Mouse (Mus musculus) spleen, postnatal 10 days (tissue): ENCODE measurements around the gene Ryr2.

Source experiments
- DNase-seq, 2 experiments: peaks; one replicate each; pipeline ENCODE4 v3.0.0; 2021 to 2022; ENCODE audit warnings: low spot score in 2 of 2

Gene Ryr2

DNA sequence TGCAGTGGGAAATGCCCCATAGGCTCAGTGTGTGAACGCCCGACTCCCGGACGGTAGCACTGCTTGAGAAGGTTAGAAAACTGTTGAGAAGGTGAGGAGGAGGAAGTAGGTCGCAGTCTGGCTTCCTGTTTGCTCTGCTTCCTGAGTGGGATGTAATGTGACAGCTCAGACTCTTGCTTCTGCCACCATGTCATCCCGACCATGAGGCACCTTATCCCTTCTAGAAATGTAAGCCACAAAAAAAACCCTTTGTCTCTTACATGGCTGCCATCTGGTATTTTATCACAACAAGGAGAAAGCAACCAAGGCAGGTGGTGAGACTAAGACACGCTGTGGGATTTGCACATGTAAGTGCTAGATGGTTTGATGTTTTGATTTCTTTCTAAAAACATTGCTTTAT, 12.2 kb downstream of the Ryr2 start:
- no peak for DNase-seq

GRCm38 (mm10) chr13:12093146-12093545, 13.6 kb downstream of the Ryr2 start:
- DNase-seq: no peak

DNA sequence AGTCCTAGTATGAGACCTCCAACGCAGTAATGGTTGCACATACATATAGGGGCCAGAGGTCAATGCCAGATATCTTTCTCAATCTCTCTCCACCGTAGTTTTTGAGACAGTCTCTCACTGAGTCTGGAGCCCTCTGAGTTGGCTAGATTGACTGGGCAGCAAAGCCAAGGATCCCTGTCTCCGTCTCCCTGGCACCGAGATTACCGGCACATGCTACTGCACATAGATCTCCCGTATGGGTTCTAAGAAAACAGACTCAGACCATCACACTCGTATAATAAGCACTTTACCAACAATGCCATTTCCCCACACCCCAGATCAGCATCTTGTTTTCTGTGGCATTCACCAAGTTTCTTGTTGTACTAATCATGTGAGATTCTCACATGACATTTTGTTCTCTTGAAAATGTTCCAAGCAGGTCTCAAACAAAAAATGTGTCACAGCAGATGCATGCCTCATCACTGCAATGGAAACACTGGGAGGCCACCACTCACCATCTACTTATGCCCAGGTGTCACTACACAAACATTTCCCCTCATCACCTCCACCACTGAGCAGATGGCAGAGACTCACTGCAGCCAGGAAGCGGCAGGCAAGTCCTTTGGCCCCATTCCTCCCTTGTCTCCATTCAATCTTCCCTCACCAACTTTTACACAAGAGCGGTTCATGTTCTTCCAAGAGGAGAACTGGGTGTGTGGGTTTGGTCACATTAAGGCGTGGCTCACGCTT, 14.2 kb downstream of the Ryr2 start:
- DNase-seq: no peak

DNA sequence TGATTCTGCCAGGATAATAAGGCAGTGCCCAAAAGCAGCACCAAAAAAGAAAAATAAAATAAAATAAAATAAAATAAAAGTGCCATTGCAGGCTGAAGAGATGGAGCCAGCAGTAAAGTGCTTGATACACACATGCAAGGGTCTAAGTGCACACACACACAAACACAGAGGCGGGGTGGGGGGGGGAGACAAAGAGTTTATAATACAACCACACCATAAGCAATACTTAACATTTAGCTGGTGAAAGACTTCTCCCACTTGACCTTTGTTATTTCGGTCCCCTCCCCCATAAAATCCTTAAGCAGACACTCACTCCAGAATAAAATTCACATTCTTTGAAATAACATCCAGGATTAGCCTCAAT, 22.7 kb downstream of the Ryr2 start:
- DNase-seq: no peak

GRCm38 (mm10) chr13:12083443-12084111, 23.2 kb downstream of the Ryr2 start:
- no peak for DNase-seq

GRCm38 (mm10) chr13:12080590-12080989, 26.2 kb downstream of the Ryr2 start:
- no peak for DNase-seq

- DNase-seq: no peak
Measured at GRCm38 (mm10) chr13:12079536-12079935, 27.2 kb downstream of the Ryr2 start.

DNA sequence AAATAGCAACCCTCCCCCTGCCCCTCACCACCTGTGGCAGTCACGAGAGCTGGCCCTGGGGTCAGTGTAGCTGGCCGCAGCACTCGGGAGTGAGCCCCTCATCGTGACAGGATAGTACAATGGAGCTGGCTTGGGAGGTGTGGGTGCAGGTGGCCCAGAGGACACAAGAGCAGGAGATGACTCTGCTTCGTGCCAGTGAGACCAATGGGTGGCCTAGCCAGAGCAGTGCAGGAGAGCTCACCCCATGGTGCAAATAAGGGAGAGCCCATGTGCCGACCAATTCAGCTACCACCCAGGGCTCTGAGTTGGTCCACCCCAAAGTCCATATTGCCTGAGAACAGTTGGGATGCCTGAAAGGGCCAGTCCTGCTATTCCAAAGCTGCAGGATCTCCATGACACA, 31.8 kb downstream of the Ryr2 start:
- no peak for DNase-seq

DNA sequence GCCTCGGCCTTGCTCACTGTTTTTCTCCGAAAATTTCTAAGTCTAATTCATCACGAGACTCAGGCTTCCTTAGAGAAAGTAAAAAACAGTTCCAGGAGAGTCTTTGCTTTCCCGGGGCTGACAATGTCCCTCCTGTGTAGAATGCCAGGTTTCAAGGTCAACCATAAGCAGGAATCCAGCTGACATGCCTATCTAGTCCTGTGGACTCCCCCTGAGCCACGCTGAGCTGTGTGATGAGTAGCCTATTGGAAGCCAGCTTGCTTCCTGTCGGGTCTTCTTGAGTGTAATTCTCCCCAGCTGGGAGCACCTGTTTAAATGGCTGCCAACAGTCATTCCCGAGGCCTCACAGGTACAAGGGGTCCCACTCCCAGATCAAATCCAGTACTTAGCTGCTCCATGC, 34.2 kb downstream of the Ryr2 start:
- no peak for DNase-seq

- DNase-seq: no peak
Measured at GRCm38 (mm10) chr13:12072112-12072511, 34.6 kb downstream of the Ryr2 start.

DNA sequence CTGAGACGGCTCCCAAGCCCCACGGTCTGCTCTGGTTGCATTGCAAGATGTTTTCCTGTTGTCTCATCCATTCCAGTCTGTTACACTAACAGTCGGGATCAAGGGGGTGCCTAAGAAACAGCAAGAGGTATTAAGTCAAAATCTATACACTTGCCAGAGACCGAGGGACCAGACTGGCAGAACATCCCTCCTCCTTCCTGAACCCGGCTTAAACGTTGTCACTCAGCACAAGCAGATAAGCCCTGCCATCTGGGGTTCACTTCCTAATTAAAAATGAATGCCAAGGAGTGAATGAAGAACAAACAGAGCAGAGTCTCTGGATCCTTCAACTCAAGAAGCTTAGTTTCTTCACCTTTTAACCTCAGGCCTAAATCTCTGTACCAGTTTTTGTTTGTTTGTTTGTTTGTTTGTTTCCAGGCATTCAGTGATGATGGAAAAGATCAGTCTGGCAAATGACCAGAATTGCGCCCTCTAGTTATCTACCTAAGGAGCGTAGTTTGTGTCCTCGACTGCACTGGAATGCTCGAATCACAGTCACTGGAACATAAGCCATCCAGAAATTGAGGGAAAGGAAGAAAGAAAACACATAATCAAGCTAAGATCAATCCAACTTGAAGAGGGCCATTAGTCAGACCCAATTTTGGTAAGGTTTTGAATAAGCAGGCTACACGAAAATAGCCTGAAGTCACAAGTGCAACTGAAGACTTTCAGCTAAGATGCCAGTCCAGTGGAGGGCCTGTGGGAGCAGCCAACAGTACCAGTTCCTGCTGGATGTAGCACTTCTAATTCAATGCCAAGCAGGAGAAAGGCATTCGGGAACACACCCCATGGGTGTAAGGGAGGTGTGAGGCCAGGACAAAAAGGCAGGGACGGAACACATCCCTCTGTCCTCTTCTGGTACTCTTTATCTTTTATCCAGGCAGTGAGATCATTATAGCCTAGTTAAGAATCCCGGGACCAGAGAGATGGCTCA, 36.3 kb downstream of the Ryr2 start:
- no peak for DNase-seq

DNA sequence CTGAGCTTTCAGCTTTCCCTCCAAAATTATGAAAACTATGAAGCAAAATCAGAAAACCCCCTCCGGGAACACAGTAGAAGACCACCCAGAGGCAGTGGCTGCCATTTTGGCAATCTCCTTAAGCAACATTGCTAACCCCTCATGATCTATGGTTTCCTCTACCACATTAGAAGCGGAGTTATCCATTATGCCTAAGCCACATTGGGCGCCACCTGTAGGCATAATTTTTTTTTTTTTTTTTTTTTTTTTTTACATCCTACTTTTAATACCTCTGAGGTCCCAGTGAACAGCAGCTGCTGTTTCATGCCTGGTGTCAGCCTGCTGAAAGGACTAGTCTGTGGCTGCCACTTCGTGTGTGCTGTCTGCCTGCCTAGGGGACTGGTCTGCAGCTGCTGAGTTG, 42.2 kb downstream of the Ryr2 start:
- no peak for DNase-seq

- no peak for DNase-seq
Measured at GRCm38 (mm10) chr13:12063561-12063960, 43.2 kb downstream of the Ryr2 start.

- DNase-seq: no peak
Measured at GRCm38 (mm10) chr13:12057357-12057771, 49.4 kb downstream of the Ryr2 start.

GRCm38 (mm10) chr13:12055913-12056312, 50.8 kb downstream of the Ryr2 start:
- no peak for DNase-seq

DNA sequence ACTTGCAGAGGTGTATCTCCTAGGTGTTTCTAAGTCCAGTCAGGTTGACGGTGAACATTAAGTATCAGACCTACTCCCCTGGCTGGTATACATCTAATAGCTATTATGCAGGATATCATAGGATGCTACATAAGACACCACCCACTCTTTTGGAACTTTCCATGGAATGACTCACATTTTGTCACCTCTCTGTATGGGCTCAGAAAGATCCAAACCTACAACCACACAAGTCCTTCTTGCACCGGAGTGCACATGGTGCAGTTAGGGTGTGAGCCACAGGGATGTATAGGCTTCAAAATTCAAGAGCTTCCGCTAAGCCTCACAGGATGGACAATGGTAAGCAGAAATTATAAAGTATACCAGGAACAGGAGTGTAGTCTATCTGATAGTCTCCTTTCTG, 52.8 kb downstream of the Ryr2 start:
- DNase-seq: no peak

- DNase-seq: no peak
Measured at GRCm38 (mm10) chr13:12050809-12051208, 55.9 kb downstream of the Ryr2 start.

- no peak for DNase-seq
Measured at GRCm38 (mm10) chr13:12047059-12047458, 59.7 kb downstream of the Ryr2 start.

DNA sequence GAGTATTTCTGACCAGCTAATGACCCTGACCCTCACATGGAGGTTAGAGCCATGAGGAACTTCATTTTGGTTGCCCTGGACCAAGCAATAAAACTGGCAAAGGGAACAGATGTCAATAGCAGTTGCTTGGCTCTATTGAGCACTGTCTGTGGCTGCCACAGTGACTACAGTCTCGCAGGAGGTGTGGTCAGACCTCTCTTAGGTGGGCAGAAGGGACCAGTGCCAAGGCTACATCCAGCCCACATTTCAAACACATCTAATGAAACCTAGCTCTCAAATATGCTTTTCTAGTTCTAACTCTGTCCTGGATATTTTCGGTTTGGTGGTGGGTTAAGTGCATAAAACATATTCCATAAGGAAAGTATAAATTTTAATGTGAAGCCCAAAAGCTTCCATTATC, 62.0 kb downstream of the Ryr2 start:
- DNase-seq: no peak

GRCm38 (mm10) chr13:12042891-12043491, 63.8 kb downstream of the Ryr2 start:
- no peak for DNase-seq

- DNase-seq: no peak
Measured at GRCm38 (mm10) chr13:12039967-12040366, 66.8 kb downstream of the Ryr2 start.

- no peak for DNase-seq
Measured at GRCm38 (mm10) chr13:12038676-12039075, 68.1 kb downstream of the Ryr2 start.
